Mouse (Mus musculus): Measurements from ENCODE around the gene Bet1l.

Bet1l gene

GRCm38 (mm10) chr7:140856785-140857549 is 410 bp downstream of the Bet1l start, which contains the start of gene Ric8a:
Gene Ric8a, plus strand, starts transcription at chr7:140856957.
- DNase-seq = peak; percentile 88 to 96

GRCm38 (mm10) chr7:140855860-140856784 is 1.3 kb downstream of the Bet1l start, which contains the start of gene Gm45785:
Gene Gm45785, minus strand, starts transcription at chr7:140856331.
- DNase-seq = peak; percentile 90 to 95

GRCm38 (mm10) chr7:140855181-140855580 is 2.2 kb downstream of the Bet1l start:
- peak in 1 of 2 experiments; percentile 27 for DNase-seq

- peak in 1 of 2 experiments; percentile 46 for DNase-seq
These were observed 2.9 kb downstream of the Bet1l start for GRCm38 (mm10) chr7:140854483-140854882.

- DNase-seq = peak; percentile 37 to 86
These were observed 4.0 kb downstream of the Bet1l start for GRCm38 (mm10) chr7:140853386-140853785.

GRCm38 (mm10) chr7:140851916-140852315 is 5.5 kb downstream of the Bet1l start:
- DNase-seq = no peak

- DNase-seq = peak in 1 of 2 experiments; percentile 19
These were observed 8.8 kb downstream of the Bet1l start for GRCm38 (mm10) chr7:140848591-140848990.

GRCm38 (mm10) chr7:140847755-140848580 is 9.4 kb downstream of the Bet1l start, which contains the start of gene Odf3:
Gene Odf3, plus strand, starts transcription at chr7:140847805.
- DNase-seq = peak; percentile 81 to 86

- DNase-seq = no peak
These were observed 10.7 kb downstream of the Bet1l start for GRCm38 (mm10) chr7:140846676-140847075.

- peak in 1 of 2 experiments; percentile 35 for DNase-seq
These were observed 11.7 kb downstream of the Bet1l start for GRCm38 (mm10) chr7:140845683-140846082.

- peak; percentile 89 to 95 for DNase-seq
These were observed 12.3 kb downstream of the Bet1l start, which contains the start of gene Scgb1c1 for GRCm38 (mm10) chr7:140844905-140845665. Gene Scgb1c1, plus strand, starts transcription at chr7:140845547.

GRCm38 (mm10) chr7:140843806-140844205 is 13.6 kb downstream of the Bet1l start:
- DNase-seq = no peak

GRCm38 (mm10) chr7:140840750-140841735 is 16.3 kb downstream of the Bet1l start:
- DNase-seq = peak in 1 of 2 experiments; percentile 37

GRCm38 (mm10) chr7:140839556-140839955 is 17.8 kb downstream of the Bet1l start:
- DNase-seq = no peak

GRCm38 (mm10) chr7:140836243-140837115 is 20.9 kb downstream of the Bet1l start:
- no peak for DNase-seq

- DNase-seq = no peak
These were observed 21.7 kb downstream of the Bet1l start for GRCm38 (mm10) chr7:140835758-140836087.

- peak in 1 of 2 experiments; percentile 59 for DNase-seq
These were observed 22.2 kb downstream of the Bet1l start, which contains the start of gene Urah for GRCm38 (mm10) chr7:140834968-140835757. Gene Urah, plus strand, starts transcription at chr7:140835018.

GRCm38 (mm10) chr7:140833341-140833740 is 24.0 kb downstream of the Bet1l start:
- DNase-seq = no peak

Measured in kidney, postnatal 25 days (tissue).